Mouse (Mus musculus) adipocyte (in vitro differentiated cells): ENCODE data around the gene Nhs.

Experiments used
- DNase-seq: peaks from one replicate; pipeline ENCODE4 v3.0.0-alpha.2; 2016; ENCODE audit warnings: low spot score

Gene Nhs

DNA sequence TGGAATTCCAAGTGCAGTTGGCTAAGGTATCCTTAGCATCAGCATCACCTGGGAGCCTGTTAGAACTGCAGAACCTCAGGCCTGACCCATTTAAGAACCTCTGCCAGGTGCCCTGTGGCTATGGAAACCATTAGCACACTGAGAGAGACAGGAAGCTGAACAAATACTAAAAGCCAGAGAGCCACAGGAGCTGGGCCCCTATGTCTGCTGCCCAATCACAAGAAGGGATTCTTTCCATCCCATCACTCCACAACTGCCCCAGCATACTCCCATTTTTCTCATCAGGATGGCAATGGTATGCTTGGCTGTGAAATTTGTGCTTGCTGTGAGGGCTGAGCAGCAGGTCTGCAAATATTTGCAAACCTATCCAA lies 232.9 kb downstream of the Nhs start:
- DNase-seq, result no peak

DNA sequence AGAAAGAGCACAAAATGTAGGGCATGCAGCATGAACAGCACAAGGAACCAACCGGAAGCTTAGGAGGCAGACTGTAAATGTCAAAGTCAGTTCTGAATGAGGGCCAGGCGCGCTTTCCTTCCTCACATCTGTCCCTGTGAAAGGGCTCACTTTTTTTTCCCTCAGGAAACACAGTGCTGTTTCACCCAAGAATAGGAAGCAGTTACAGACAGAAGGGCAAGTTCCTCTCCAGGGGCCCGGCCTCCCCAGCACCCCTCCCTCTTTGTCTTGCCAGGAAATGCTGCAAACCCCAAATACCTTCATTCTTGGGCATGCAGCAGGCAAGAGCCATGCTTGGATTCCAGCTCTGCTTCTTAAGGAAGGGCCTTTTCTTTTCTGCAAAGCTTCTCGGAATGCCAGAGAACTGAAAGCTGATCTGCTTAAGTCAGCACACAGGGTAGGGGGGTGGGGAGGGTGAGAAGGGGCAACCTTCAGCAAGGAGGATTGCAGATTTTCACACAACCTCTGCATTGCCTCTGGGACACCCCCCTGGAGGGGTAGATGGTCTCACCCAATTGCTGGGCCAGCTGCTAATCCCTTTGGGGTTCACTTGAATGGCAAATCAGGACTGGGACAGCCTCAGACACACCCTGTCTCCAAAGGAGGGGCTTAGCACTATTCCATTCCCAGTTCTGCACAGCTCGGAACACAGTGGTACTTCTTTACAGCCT lies 233.4 kb downstream of the Nhs start:
- DNase-seq, result no peak

DNA sequence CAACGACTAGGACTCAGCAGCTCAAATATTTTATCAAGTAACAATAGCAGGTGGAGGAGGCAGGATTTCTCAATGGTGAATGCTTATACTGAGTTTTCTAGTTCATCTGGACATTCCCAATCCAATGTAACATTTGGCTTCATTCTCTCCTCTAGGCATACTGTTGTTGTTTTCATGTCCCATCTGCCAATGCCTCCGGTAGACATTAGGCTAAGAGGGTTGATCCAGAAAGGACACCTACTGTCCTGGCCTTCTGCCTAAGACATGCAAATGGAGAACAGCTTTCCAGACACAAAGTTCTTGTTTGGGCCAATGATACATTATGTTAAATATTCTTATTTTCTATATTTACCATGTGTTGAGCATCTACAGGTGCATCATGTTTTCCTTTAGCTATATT lies 236.9 kb downstream of the Nhs start:
- no peak for DNase-seq

DNA sequence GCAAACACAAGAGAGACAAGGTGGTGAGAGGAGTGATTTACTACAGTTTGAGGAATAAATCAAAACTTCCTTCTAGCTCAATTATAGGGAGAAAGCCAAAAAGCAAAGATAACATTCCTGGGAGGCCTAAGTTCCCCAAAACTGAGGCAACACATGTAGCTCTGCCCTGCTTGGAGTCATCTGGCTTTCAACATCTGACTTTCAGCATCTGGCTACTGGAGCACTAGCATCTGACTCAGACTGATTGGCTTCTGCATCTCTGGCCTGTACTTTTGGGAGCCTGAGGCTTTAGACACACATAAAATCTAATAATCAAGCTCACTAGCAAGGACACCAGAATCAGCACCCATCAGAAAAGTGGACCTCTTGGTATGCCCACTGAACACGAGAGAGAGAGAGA lies 237.9 kb downstream of the Nhs start:
- DNase-seq, result no peak

DNA sequence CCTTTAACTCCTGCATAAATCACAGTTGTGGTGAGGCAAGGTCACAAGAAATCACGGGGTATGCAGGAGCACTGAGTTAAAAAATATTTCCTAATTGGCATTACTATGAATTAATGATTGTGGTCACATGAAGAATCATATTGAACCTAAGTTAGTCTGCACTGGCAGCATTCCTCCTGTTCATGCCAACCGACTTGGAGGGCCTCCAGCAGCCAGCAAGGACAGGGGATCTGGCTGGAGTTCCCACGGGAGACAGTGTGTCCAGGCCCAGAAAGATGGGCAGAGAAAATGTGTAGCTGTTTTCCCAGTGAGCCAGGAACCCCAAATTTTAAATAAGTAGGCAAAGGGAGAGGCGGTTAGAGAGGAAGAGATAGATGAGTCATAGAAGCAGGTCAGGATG lies 249.6 kb downstream of the Nhs start:
- DNase-seq, result no peak

DNA sequence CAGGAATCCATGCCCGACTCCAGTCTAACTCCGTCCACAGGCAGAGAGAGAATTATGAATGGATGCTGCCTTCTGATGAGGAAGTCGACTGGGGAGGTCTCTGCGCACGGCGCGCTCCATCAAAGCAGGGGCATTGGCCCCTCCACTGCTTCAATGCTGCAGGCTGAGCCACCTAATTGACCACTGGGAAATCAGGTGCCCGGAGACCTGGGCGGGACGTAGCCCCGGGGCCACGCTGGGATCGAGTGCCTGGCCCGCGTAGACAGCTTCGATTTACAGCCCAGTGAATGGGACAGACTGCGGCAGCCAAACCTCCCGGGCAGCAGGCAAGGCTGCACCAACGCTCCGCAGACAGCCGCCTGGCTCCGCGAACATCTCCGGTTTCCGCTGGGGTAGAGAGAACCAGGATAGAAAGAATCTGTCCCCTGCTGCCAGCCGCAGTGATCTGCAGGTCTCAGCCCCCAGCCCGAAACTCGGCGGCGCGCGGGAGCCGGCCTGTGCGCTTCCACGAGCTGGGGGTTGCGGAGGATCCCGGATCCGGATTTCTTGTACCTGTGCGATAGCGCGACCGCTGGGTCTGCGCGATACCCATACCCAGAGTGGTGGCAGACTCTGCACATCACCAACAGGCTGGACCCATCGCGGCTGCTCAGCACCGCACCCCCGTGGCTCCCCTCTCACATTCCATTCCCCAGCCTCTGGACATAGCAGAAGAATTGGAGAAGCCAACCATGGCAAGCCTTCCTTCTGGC lies 250.7 kb downstream of the Nhs start:
- no peak for DNase-seq

DNA sequence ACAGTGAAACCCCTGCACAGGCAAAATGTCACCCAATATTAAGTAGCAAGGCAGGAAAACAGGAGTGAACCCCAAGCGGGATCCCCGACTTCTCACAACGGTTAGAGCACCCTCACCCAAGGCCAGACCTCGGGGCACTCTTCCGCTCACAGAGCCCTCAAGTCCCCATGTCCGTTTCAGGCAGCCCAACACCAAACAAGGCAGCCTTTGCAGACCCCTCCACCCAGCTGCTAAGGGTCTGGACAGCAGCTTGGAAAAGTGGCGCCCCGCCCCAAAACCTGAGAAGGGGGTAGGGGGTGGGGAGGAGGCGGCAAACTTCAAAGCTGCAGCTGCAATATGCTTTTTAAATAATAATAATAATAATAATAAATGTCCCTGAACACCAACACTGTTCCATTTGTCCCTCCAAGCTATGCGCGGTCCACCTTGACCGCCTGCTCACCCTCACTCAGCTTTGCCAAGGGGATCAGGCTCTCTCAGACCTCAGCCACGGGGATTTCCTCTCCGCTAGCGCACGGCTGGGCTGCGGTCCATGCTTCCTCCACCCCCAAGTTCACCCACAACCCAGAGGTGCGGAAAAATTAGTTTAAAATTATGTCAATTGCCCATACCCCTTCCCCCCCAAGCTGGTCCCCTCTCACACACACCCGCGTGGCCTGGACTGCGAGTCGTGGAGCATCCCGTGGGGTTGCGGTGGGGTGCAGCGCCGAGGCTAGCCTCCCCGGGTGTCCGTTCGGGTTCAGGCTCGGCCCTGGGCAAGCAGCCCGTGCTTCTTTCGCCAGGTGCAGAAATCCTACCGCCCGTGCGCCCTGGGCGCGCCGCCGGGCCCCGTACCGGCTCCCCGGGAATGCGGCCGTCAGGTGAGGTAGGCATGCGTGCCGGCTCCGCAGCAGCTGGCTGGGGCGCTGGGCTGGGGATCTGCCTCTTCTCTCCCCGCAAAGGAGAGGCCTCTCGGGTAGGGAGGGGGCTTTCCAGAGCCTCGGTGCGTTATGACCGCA lies 251.6 kb downstream of the Nhs start:
- DNase-seq, result no peak

DNA sequence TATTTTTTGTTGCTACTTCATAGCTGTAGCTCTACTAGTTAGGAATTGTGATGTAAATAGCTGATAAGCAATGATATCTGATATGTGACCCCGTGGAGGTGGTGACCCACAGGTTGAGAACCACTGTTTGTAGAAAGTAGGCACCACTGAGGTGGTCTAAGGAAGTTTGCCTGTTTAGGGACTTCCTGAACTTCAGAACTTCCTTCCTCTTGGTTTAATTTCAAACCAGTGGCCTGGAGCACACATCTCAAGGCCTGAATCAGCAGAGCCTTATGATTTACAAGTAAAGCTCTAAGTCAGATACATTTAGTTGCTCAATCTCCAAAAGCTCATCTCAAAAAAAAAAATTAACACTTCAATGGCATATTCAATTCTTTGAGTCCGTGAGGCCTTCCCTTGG lies 265.1 kb downstream of the Nhs start:
- no peak for DNase-seq

DNA sequence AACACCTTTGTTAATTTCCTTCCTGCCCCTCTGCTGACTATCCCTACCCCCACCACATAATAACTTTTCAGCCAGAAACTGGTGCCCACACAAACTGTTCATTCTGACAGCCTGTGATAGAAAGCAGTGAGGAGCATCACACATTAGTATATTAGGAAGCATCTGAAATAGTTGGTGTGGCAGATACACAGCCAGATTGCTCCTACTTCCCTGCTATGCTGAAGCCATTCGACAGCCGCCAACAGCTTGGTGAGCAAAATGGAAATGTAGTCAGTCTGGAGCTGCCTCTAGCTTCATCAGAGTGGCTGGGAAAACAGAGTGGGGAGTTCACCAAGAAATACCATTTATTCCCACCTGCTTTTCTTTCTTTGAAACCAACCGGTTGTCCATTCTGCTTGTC lies 275.9 kb downstream of the Nhs start:
- DNase-seq, result no peak

DNA sequence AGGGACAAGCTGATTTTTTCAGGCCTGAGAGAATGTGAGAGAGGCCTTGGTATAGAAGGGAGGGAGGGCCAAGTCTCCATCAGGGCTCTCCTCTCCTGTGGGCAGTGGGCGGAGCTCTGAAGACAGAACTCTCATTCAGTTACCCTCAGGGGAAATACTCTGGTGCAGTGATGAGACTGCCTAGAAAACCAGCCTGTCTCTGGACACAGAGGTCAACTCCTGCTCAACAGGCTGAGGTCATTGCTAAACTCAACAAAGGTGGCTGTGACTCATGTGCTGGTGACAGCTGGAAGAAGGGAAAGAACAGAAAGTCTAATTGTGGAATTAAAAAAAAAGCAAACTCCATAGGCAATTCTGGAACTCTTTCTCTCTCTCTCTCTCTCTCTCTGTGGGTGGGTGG lies 282.4 kb downstream of the Nhs start:
- DNase-seq, result no peak

DNA sequence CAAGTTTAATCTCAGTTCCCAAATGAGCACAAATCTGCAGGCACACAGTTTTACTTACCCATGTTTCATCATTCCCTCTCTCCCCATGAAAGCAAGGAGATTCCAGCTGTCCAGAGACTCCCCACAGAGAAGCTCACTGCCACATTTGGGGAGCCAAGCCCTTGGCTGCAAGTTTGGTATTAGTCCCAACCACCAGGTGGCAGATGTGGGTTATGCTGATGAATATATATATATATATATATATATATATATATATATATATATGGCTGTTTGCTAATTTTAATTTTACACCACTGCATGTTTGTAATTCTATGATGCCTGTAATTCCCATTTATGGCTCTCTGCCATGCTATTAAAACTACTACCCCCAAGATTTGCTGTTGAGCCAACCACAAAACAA lies 286.0 kb downstream of the Nhs start:
- DNase-seq, result no peak

DNA sequence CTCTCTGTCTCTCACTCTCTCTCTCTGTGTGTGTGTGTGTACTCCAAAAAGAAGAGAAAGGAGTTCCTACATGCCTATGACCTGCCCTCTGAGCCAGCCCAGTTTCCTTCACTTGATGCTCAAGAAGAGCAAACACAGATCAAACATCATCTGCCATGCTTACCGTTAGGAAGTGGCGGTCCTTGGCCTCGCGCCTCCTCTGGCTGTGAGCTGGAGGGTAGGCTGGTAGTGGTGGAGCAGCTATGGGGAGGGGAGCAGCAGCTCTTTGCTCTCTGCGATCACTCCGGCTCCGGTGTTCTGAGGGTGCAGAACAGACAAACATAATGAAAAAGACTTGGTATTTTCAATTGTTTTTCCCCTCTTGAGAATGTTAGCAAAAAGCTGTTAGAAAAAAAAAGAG lies 288.2 kb downstream of the Nhs start:
- DNase-seq, result no peak

DNA sequence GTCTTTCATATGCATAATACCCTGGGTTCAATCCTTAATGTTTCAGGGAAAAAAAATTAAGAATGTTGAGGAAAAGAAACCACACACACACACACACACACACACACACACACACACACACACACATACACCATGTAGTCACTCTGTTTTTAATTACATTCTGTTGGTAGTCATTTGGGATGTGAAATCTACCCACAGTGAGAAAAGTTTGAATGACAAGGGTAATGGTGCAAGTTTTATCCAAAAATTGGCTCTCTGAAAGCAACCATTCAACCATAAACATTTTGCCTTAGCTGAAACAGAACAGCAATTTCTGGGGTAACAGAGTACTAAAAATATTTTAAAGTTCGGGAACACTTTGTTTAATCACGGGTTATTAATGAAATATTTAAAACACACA lies 303.9 kb downstream of the Nhs start:
- DNase-seq, result no peak

DNA sequence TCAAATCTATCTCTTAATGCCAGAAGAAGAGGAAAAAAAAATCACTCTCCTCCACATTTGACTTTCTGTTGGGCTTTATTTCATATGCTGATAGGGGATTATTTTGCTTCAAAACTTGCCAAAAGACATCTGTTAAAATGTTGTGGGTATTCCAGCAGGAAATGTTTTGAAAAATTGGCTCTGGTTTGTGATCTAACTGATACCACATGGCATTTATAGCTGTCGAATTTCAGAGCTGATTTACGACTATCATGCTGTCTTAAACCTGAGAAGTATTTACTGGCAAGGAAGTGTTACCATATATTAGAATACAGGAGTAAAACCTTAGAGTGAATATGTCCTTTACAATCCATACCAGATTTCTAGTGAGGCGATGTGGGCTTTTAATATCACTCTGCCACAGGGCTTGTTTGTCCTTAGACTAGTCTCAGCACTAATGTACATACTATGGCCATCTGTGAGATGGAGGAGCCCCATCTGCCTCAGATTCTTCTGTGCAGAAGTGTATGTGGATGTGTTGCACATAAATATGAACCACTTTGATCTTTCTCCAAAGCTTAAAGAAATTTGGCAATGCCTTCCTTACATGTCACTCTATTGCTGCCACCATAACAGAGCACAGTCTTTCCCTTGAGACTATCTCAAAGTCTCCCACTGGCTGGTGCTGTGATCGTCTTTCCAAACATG lies 305.8 kb downstream of the Nhs start:
- DNase-seq, result no peak

DNA sequence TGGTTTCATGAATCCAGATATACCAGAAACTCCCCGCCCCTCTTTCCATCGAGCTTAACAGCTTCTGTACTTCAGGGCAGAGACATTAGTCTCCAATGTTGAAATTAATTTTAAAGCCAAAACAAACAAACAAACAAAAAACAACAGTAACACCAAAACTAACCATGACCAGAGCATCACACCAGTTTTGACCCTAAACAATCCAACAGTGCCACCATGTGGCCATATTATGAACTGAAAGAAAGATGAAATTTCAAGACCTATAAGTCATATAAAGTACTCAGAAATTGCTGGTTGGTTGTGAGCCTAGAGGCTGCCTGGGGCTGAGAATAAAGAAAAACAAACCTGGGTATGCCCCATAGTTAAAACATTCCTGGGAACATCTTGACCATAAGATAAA lies 333.3 kb downstream of the Nhs start:
- peak; percentile 52 for DNase-seq

DNA sequence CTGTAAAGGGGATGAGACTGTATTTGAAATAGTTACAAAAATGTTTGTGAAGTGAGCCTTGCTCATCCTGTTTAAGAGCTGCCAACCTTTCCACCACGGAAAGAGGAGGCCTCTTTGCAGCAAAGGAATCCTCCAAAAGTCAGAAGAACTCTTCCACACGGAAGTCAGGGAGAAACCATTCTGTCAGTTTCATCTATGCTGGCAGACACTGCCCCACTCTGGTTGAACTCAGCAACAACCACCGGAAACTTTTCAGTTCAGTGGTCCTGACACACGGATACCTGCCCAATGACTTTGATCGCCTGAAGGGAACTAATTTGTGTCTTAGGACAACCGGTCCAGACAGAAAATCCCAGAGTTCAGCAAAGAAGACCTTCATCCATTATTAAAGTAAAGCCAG lies 369.3 kb downstream of the Nhs start:
- no peak for DNase-seq
